Mouse (Mus musculus) adrenal gland, postnatal 4 days (tissue): ENCODE measurements around the gene Stxbp1. TPM values are rescaled to one million over a fixed set of nuclear protein-coding genes. Genes with fewer than 3 reads are reported as not detected.
A peak's percentile ranks its signal among the peaks of the same experiment; 100 is the strongest.
"Not testable (repeated sequence)": the region's sequence is repeated elsewhere in the genome, so short reads cannot be mapped to it uniquely, and the experiment has no call there.

ENCODE experiments used
- DNase-seq, 2 experiments: peaks; one replicate each; pipeline ENCODE4 v3.0.0; 2021 to 2022; ENCODE audit warnings: low spot score in 2 of 2, mixed read lengths in 2 of 2
- total RNA-seq, 2 experiments: library from RNA; stranded (reverse); gene quantifications; 2 replicates each; pipeline ENCODE4 v1.2.3; 2021

Stxbp1 gene
- total RNA-seq, 2 experiments from 2014 or later: 42.5 to 48.7 TPM

GRCm38 (mm10) chr2:32874951-32875674 is 28.1 kb upstream of the Stxbp1 start:
- no peak for DNase-seq

- no peak for DNase-seq
Measured at GRCm38 (mm10) chr2:32874070-32874469, 27.0 kb upstream of the Stxbp1 start.

GRCm38 (mm10) chr2:32870275-32871100 is 23.4 kb upstream of the Stxbp1 start:
- no peak for DNase-seq

GRCm38 (mm10) chr2:32869721-32870274 is 22.8 kb upstream of the Stxbp1 start:
- no peak for DNase-seq

- DNase-seq: no peak
Measured at GRCm38 (mm10) chr2:32867354-32867753, 20.3 kb upstream of the Stxbp1 start.

- DNase-seq: no peak
Measured at GRCm38 (mm10) chr2:32864755-32865154, 17.7 kb upstream of the Stxbp1 start.

- no peak for DNase-seq
Measured at GRCm38 (mm10) chr2:32863317-32863716, 16.3 kb upstream of the Stxbp1 start.

GRCm38 (mm10) chr2:32860799-32861198 is 13.8 kb upstream of the Stxbp1 start:
- DNase-seq: no peak

GRCm38 (mm10) chr2:32859622-32860012 is 12.6 kb upstream of the Stxbp1 start:
- no peak for DNase-seq

GRCm38 (mm10) chr2:32859010-32859621 is 12.1 kb upstream of the Stxbp1 start:
- no peak for DNase-seq

GRCm38 (mm10) chr2:32857584-32857983 is 10.5 kb upstream of the Stxbp1 start:
- DNase-seq: peak in 1 of 2 experiments; percentile 57

- DNase-seq: no peak
Measured at GRCm38 (mm10) chr2:32855790-32856465, 8.9 kb upstream of the Stxbp1 start.

- no peak for DNase-seq
Measured at GRCm38 (mm10) chr2:32855046-32855785, 8.2 kb upstream of the Stxbp1 start.

GRCm38 (mm10) chr2:32854206-32854605 is 7.2 kb upstream of the Stxbp1 start:
- DNase-seq: peak; percentile 84 to 86

- not testable (repeated sequence) for DNase-seq
Measured at GRCm38 (mm10) chr2:32853716-32854115, 6.7 kb upstream of the Stxbp1 start.

GRCm38 (mm10) chr2:32852156-32852555 is 5.1 kb upstream of the Stxbp1 start:
- no peak for DNase-seq

GRCm38 (mm10) chr2:32847468-32847821 is 400 bp upstream of the Stxbp1 start:
- no peak for DNase-seq

- DNase-seq: peak; percentile 24 to 31
Measured at GRCm38 (mm10) chr2:32846101-32846804, 792 bp downstream of the Stxbp1 start.

- DNase-seq: no peak
Measured at GRCm38 (mm10) chr2:32845572-32846100, 1.4 kb downstream of the Stxbp1 start.

- DNase-seq: no peak
Measured at GRCm38 (mm10) chr2:32842558-32842957, 4.5 kb downstream of the Stxbp1 start.
